Mouse (Mus musculus): Measurements from ENCODE around the gene Styxl1.

Gene Styxl1

GRCm38 (mm10) chr5:135697711-135698111 lies 80.5 kb downstream of the Styxl1 start:
- DNase-seq (ENCODE audit: low read depth) = no peak

Data from c-Kit-positive CD71-positive TER-119-negative erythroid progenitor cells, embryonic 14.5 days (primary cell).